Mouse (Mus musculus) embryonic facial prominence, embryonic 14.5 days (tissue): Measurements from ENCODE around the gene Ankrd27. TPM values are rescaled to one million over a fixed set of nuclear protein-coding genes. Genes with fewer than 3 reads are reported as not detected.

ENCODE experiments used
- ATAC-seq: fragments of 200-750 bp; cut with Nextera tagmentation; 2 replicates; pipeline ENCODE4 v1.8.0; 2017; ENCODE audit warnings: low read depth, moderate number of reproducible peaks, moderate TSS enrichment
- DNase-seq: peaks from one replicate; pipeline ENCODE4 v3.0.0-alpha.2; 2015; ENCODE audit warnings: low spot score
- H3K27ac ChIP-seq: fragments of 300-500 bp; sonication (generic); replicated peaks from 2 replicates; pipeline ENCODE4 v1.5.1; 2014; ENCODE audit warnings: low read depth, mild to moderate bottlenecking, low read length, moderate library complexity
- H3K27me3 ChIP-seq: fragments of 300-500 bp; sonication (generic); replicated peaks from 2 replicates; pipeline ENCODE4 v1.6.1; 2014; ENCODE audit warnings: low read length; ENCODE audit not compliant: control insufficient read depth, insufficient read depth
- H3K36me3 ChIP-seq: fragments of 300-500 bp; sonication (generic); 2 replicates; pipeline ENCODE4 v1.6.1; 2014; ENCODE audit warnings: low read length, mixed read lengths; ENCODE audit not compliant: control insufficient read depth, insufficient read depth
- H3K4me1 ChIP-seq: fragments of 300-500 bp; sonication (generic); 2 replicates; pipeline ENCODE4 v1.6.1; 2014; ENCODE audit warnings: antibody characterized with exemption, low read length; ENCODE audit not compliant: control insufficient read depth, insufficient read depth
- H3K4me2 ChIP-seq: fragments of 300-500 bp; sonication (generic); 2 replicates; pipeline ENCODE4 v1.6.1; 2014; ENCODE audit warnings: low read depth, mild to moderate bottlenecking, low read length, moderate library complexity, mixed read lengths
- H3K4me3 ChIP-seq: fragments of 300-500 bp; sonication (generic); 2 replicates; pipeline ENCODE4 v1.5.1; 2014; ENCODE audit warnings: low read depth, mild to moderate bottlenecking, low read length
- H3K9ac ChIP-seq: fragments of 300-500 bp; sonication (generic); 2 replicates; pipeline ENCODE4 v1.6.1; 2014; ENCODE audit warnings: low read depth, mild to moderate bottlenecking, low read length, moderate library complexity, mixed read lengths
- H3K9me3 ChIP-seq: fragments of 300-500 bp; sonication (generic); 2 replicates; pipeline ENCODE4 v1.6.1; 2016; ENCODE audit warnings: low read length; ENCODE audit not compliant: control insufficient read depth
- WGBS: fragments of 180-500 bp; shearing (Covaris S2); extraction: QIAGEN DNeasy Blood & Tissue Kit; methylation state at CpG from one replicate; pipeline ENCODE4 v1.1.7; 2014; 5-methylcytosine and 5-hydroxymethylcytosine counted together
- polyA plus RNA-seq: library from polyadenylated mRNA; unstranded; fragments of >200 nt; fragmentation: Nextera tagmentation; extraction: Ambion mirVana; gene quantifications from 2 replicates; pipeline ENCODE4 v1.2.1, GENCODE M21; 2014

The Ankrd27 gene
- polyA plus RNA-seq, result 42.0 and 46.3 TPM in 2 replicates

- Histone ChIP-seq H3K4me3 (peak within 1 kb of the TSS; percentile 88), H3K9ac (peak within 1 kb of the TSS; percentile 82), H3K27me3 (peaks cover 38% of the 10 kb centered on the region), H3K9me3 (no peaks in the 10 kb centered on the region), H3K36me3 (no peaks in the 10 kb centered on the region), H3K4me2 (peak within 1 kb of the TSS; percentile 98), H3K27ac (peak within 1 kb of the TSS; percentile 54), H3K4me1 (peaks cover 21% of the 10 kb centered on the region)
- ATAC-seq, result peak; percentile 98
- WGBS, result under 1% methylated on average over 43 of the region's 49 CpGs
- peak; percentile 99 for DNase-seq
Measured at GRCm38 (mm10) chr7:35586055-35586905, at the start of gene Ankrd27. Gene Ankrd27, plus strand, starts transcription at chr7:35586244.

- Histone ChIP-seq H3K4me3 (no peak within 1 kb of the TSS), H3K27ac (no peak within 1 kb of the TSS), H3K9me3 (no peaks in the 10 kb centered on the region), H3K27me3 (no peaks in the 10 kb centered on the region), H3K36me3 (no peaks in the 10 kb centered on the region), H3K4me1 (no peaks in the 10 kb centered on the region), H3K4me2 (no peak within 1 kb of the TSS), H3K9ac (no peak within 1 kb of the TSS)
- no peak for DNase-seq
- WGBS, result 90% methylated on average over 17 of the region's 17 CpGs
- no peak for ATAC-seq
Measured at GRCm38 (mm10) chr7:35537562-35537961, 48.5 kb upstream of the Ankrd27 start, which contains the start of gene Tdrd12. Gene Tdrd12, minus strand, starts transcription at chr7:35537745.

GRCm38 (mm10) chr7:35545881-35546280, 40.2 kb upstream of the Ankrd27 start:
- peak; percentile 60; the same call in 1 of the 2 replicates for ATAC-seq

GRCm38 (mm10) chr7:35553751-35554604, 32.1 kb upstream of the Ankrd27 start:
- ATAC-seq (no peak), DNase-seq (peak; percentile 33)
- WGBS, result 54% methylated on average over 10 of the region's 10 CpGs
- Histone ChIP-seq H3K27me3 (no peaks in the 10 kb centered on the region), H3K9ac (peak overlapping the region; percentile 98; the same call in 1 of the 2 replicates), H3K9me3 (no peaks in the 10 kb centered on the region), H3K4me3 (peak overlapping the region; percentile 86), H3K27ac (no peak overlapping the region), H3K36me3 (peaks cover 24% of the 10 kb centered on the region), H3K4me1 (peaks cover 5% of the 10 kb centered on the region; the same call in 1 of the 2 replicates), H3K4me2 (peak overlapping the region; percentile 98)

More at GRCm38 (mm10) chr7:35545881-35546280, 40.2 kb upstream of the Ankrd27 start:
- no peaks in the 10 kb centered on the region for H3K9me3 ChIP-seq
- H3K27me3 ChIP-seq, result no peaks in the 10 kb centered on the region
- 29% methylated on average over 4 of the region's 4 CpGs for WGBS
- peak; percentile 74 for DNase-seq
- H3K9ac ChIP-seq, result no peak overlapping the region
- H3K36me3 ChIP-seq, result peaks cover 40% of the 10 kb centered on the region
- H3K27ac ChIP-seq, result no peak overlapping the region
- H3K4me1 ChIP-seq, result no peaks in the 10 kb centered on the region
- H3K4me3 ChIP-seq, result no peak overlapping the region
- H3K4me2 ChIP-seq, result no peak overlapping the region

- WGBS, result 3% methylated on average over 28 of the region's 28 CpGs
- Histone ChIP-seq H3K4me1 (peaks cover 5% of the 10 kb centered on the region; the same call in 1 of the 2 replicates), H3K4me2 (peak overlapping the region; percentile 98), H3K36me3 (peaks cover 17% of the 10 kb centered on the region), H3K27me3 (no peaks in the 10 kb centered on the region), H3K9ac (peak overlapping the region; percentile 98), H3K27ac (peak overlapping the region; percentile 97), H3K9me3 (no peaks in the 10 kb centered on the region), H3K4me3 (peak overlapping the region; percentile 86)
- DNase-seq (peak; percentile 29), ATAC-seq (peak; percentile 48)
Measured at GRCm38 (mm10) chr7:35554605-35555175, 31.4 kb upstream of the Ankrd27 start.

GRCm38 (mm10) chr7:35555224-35556204, 30.5 kb upstream of the Ankrd27 start:
- WGBS, result 1% methylated on average over 49 of the region's 93 CpGs
- peak overlapping the region; percentile 86 for H3K4me3 ChIP-seq
- H3K9me3 ChIP-seq, result no peaks in the 10 kb centered on the region
- DNase-seq (peak; percentile 94), ATAC-seq (peak; percentile 93)
- H3K27ac ChIP-seq, result peak overlapping the region; percentile 97
- H3K9ac ChIP-seq, result peak overlapping the region; percentile 98
- peaks cover 5% of the 10 kb centered on the region; the same call in 1 of the 2 replicates for H3K4me1 ChIP-seq
- no peaks in the 10 kb centered on the region for H3K27me3 ChIP-seq
- H3K36me3 ChIP-seq, result peaks cover 8% of the 10 kb centered on the region
- H3K4me2 ChIP-seq, result peak overlapping the region; percentile 98

GRCm38 (mm10) chr7:35556205-35556603, 29.8 kb upstream of the Ankrd27 start, which contains the start of gene Nudt19:
Gene Nudt19, minus strand, starts transcription at chr7:35556304.
- Histone ChIP-seq H3K27ac (peak within 1 kb of the TSS; percentile 97), H3K4me2 (peak within 1 kb of the TSS; percentile 98), H3K4me3 (peak within 1 kb of the TSS; percentile 86), H3K4me1 (peaks cover 5% of the 10 kb centered on the region; the same call in 1 of the 2 replicates), H3K9ac (peak within 1 kb of the TSS; percentile 98), H3K27me3 (no peaks in the 10 kb centered on the region), H3K36me3 (peaks cover 1% of the 10 kb centered on the region; the same call in 1 of the 2 replicates), H3K9me3 (no peaks in the 10 kb centered on the region)
- DNase-seq, result no peak
- ATAC-seq, result no peak
- 71% methylated on average over 4 of the region's 4 CpGs for WGBS
